Mouse (Mus musculus): ENCODE measurements at regions not wholly inside any gene's neighbourhood (a gene's known extent, or its start where the extent isn't known, plus 50 kb on each side); places are given as distances from the start of the nearest gene placed in this dataset.

- ATAC-seq (ENCODE audit: insufficient number of reproducible peaks, low FRiP score, low TSS enrichment), result no peak
Measured at GRCm38 (mm10) chr4:45713837-45714508, 84.8 kb upstream of the Aldh1b1 start.

- no peak for ATAC-seq (ENCODE audit: insufficient number of reproducible peaks, low FRiP score, low TSS enrichment)
Measured at GRCm38 (mm10) chr4:45713046-45713706, 85.6 kb upstream of the Aldh1b1 start.

- ATAC-seq (ENCODE audit: insufficient number of reproducible peaks, low FRiP score, low TSS enrichment), result no peak
Measured at GRCm38 (mm10) chr4:45703997-45704396, 94.8 kb upstream of the Aldh1b1 start.

- no peak for ATAC-seq (ENCODE audit: insufficient number of reproducible peaks, low FRiP score, low TSS enrichment)
Measured at GRCm38 (mm10) chr4:45699601-45700000, 99.2 kb upstream of the Aldh1b1 start.

- no peak for ATAC-seq (ENCODE audit: insufficient number of reproducible peaks, low FRiP score, low TSS enrichment)
Measured at GRCm38 (mm10) chr4:45695239-45695638, 103.6 kb upstream of the Aldh1b1 start.

GRCm38 (mm10) chr4:45689991-45690916 is 108.6 kb upstream of the Aldh1b1 start:
- peak; percentile 82 for ATAC-seq (ENCODE audit: insufficient number of reproducible peaks, low FRiP score, low TSS enrichment)

- no peak for ATAC-seq (ENCODE audit: insufficient number of reproducible peaks, low FRiP score, low TSS enrichment)
Measured at GRCm38 (mm10) chr4:45689572-45689971, 109.2 kb upstream of the Aldh1b1 start.

GRCm38 (mm10) chr4:45688233-45688632 is 110.6 kb upstream of the Aldh1b1 start:
- no peak for ATAC-seq (ENCODE audit: insufficient number of reproducible peaks, low FRiP score, low TSS enrichment)

GRCm38 (mm10) chr4:45685031-45685430 is 113.8 kb upstream of the Aldh1b1 start:
- ATAC-seq (ENCODE audit: insufficient number of reproducible peaks, low FRiP score, low TSS enrichment), result no peak

GRCm38 (mm10) chr4:45683205-45683604 is 115.6 kb upstream of the Aldh1b1 start:
- ATAC-seq (ENCODE audit: insufficient number of reproducible peaks, low FRiP score, low TSS enrichment), result no peak

GRCm38 (mm10) chr4:45682746-45683145 is 116.1 kb upstream of the Aldh1b1 start:
- no peak for ATAC-seq (ENCODE audit: insufficient number of reproducible peaks, low FRiP score, low TSS enrichment)

- no peak for ATAC-seq (ENCODE audit: insufficient number of reproducible peaks, low FRiP score, low TSS enrichment)
Measured at GRCm38 (mm10) chr4:45676137-45676536, 122.7 kb upstream of the Aldh1b1 start.

- ATAC-seq (ENCODE audit: insufficient number of reproducible peaks, low FRiP score, low TSS enrichment), result no peak
Measured at GRCm38 (mm10) chr4:45674291-45674690, 124.5 kb upstream of the Aldh1b1 start.

- ATAC-seq (ENCODE audit: insufficient number of reproducible peaks, low FRiP score, low TSS enrichment), result no peak
Measured at GRCm38 (mm10) chr4:45673081-45673819, 125.6 kb upstream of the Aldh1b1 start.

GRCm38 (mm10) chr4:45672262-45673076 is 126.4 kb upstream of the Aldh1b1 start:
- ATAC-seq (ENCODE audit: insufficient number of reproducible peaks, low FRiP score, low TSS enrichment), result no peak

GRCm38 (mm10) chr4:45664372-45664771 is 132.1 kb upstream of the Shb start:
- no peak for ATAC-seq (ENCODE audit: insufficient number of reproducible peaks, low FRiP score, low TSS enrichment)

- ATAC-seq (ENCODE audit: insufficient number of reproducible peaks, low FRiP score, low TSS enrichment), result no peak
Measured at GRCm38 (mm10) chr4:45657350-45657978, 125.2 kb upstream of the Shb start.

GRCm38 (mm10) chr4:45655780-45656179 is 123.5 kb upstream of the Shb start:
- ATAC-seq (ENCODE audit: insufficient number of reproducible peaks, low FRiP score, low TSS enrichment), result no peak

GRCm38 (mm10) chr4:45654804-45655155 is 122.5 kb upstream of the Shb start:
- no peak for ATAC-seq (ENCODE audit: insufficient number of reproducible peaks, low FRiP score, low TSS enrichment)
